Mouse (Mus musculus) midbrain, postnatal 0 days (tissue): ENCODE measurements at regions not wholly inside any gene's neighbourhood (a gene's known extent, or its start where the extent isn't known, plus 50 kb on each side); places are given as distances from the start of the nearest gene placed in this dataset.
A peak's percentile ranks its signal among the peaks of the same experiment; 100 is the strongest.

ENCODE experiments used
- ATAC-seq: fragments of 200-750 bp; cut with Nextera tagmentation; 2 replicates; pipeline ENCODE4 v1.8.0; 2017; ENCODE audit warnings: moderate number of reproducible peaks, mild to moderate bottlenecking, moderate TSS enrichment, moderate library complexity; ENCODE audit not compliant: low FRiP score
- DNase-seq: peaks from one replicate; pipeline ENCODE4 v3.0.0-alpha.2; 2015; ENCODE audit warnings: low spot score
- H3K27ac ChIP-seq: fragments of 300-500 bp; sonication (generic); 2 replicates; pipeline ENCODE4 v1.5.1; 2014; ENCODE audit warnings: low read depth, mild to moderate bottlenecking, low read length, mixed read lengths
- H3K27me3 ChIP-seq: fragments of 300-500 bp; sonication (generic); 2 replicates; pipeline ENCODE4 v1.6.1; 2014; ENCODE audit warnings: low read length, control low read depth, mixed read lengths; ENCODE audit not compliant: insufficient read depth
- H3K36me3 ChIP-seq: fragments of 300-500 bp; sonication (generic); 2 replicates; pipeline ENCODE4 v1.6.1; 2014; ENCODE audit warnings: low read length, control low read depth, mixed read lengths; ENCODE audit not compliant: insufficient read depth
- H3K4me1 ChIP-seq: fragments of 300-500 bp; sonication (generic); 2 replicates; pipeline ENCODE4 v1.6.1; 2014; ENCODE audit warnings: mild to moderate bottlenecking, control low read depth, antibody characterized with exemption, low read length, mixed read lengths; ENCODE audit not compliant: insufficient read depth
- H3K4me2 ChIP-seq: fragments of 300-500 bp; sonication (generic); 2 replicates; pipeline ENCODE4 v1.6.1; 2014; ENCODE audit warnings: low read depth, mild to moderate bottlenecking, low read length, mixed read lengths; ENCODE audit not compliant: poor library complexity, severe bottlenecking
- H3K4me3 ChIP-seq: fragments of 300-500 bp; sonication (generic); 2 replicates; pipeline ENCODE4 v1.5.1; 2014; ENCODE audit warnings: low read depth, mild to moderate bottlenecking, low read length, moderate library complexity
- H3K9ac ChIP-seq: fragments of 300-500 bp; sonication (generic); replicated peaks from 2 replicates; pipeline ENCODE4 v1.6.1; 2014; ENCODE audit warnings: mild to moderate bottlenecking, low read length, moderate library complexity, mixed read lengths; ENCODE audit not compliant: poor library complexity, severe bottlenecking
- H3K9me3 ChIP-seq: fragments of 300-500 bp; sonication (generic); 2 replicates; pipeline ENCODE4 v1.6.1; 2016; ENCODE audit warnings: low read length, control low read depth
- CTCF ChIP-seq: IDR thresholded peaks from 2 replicates; pipeline ENCODE4 v1.5.1; 2016; ENCODE audit warnings: antibody characterized with exemption, mild to moderate bottlenecking
- WGBS: fragments of 180-500 bp; shearing (Covaris S2); extraction: QIAGEN DNeasy Blood & Tissue Kit; methylation state at CpG from one replicate; pipeline ENCODE4 v1.1.7; 2014; 5-methylcytosine and 5-hydroxymethylcytosine counted together

DNA sequence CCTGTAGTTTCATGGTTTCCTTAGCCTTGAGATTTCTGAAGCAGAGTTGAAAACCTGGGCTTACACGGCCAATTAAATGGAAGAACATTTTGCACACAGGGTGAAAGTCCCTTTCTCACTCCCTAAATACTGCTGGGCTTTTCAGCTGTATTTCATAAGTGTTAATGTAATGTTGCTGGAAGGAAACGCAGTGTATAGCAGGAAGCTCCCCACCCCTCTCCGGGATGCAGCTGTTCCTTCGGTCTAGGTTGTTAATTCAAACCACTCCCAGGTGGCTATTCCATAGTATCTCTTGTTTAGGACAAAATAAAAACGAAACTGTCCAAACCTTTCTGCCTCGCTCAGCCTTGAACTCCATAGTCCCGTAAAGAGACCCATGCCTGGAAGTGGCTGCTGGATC lies 269.4 kb upstream of the Habp2 start:
- 85% methylated on average over 7 of the region's 7 CpGs for WGBS
- ATAC-seq = no peak

DNA sequence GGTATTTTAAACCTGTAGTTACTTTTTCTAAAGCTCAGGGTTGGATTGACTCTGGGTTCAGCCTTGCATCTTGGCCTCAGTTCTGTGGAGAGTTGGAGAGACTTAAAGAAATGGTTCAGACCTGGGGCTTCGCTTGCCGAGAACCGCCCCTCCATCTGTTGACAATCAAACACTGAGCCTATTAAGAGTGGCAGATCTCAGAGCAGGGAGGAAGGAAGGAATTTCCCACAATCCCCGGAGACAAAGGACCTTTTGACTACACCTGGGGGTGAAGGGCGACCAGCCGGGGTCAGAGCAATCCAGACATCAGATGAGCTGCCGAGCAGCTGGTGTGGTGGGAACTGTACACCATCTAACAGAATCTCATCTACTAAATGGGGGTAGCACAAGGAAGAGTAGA lies 267.8 kb upstream of the Habp2 start:
- ATAC-seq (no peak), DNase-seq (no peak)
- Histone ChIP-seq H3K4me2 (no peak overlapping the region), H3K9ac (no peak overlapping the region), H3K36me3 (no peaks in the 10 kb centered on the region), H3K4me3 (no peak overlapping the region), H3K27ac (no peak overlapping the region), H3K9me3 (no peaks in the 10 kb centered on the region), H3K4me1 (no peaks in the 10 kb centered on the region), H3K27me3 (no peaks in the 10 kb centered on the region)
- TF ChIP-seq CTCF = no peak
- 74% methylated on average over 7 of the region's 7 CpGs for WGBS

More for the DNA sequence above, 269.4 kb upstream of the Habp2 start:
- H3K4me2 ChIP-seq = no peak overlapping the region
- H3K9me3 ChIP-seq = no peaks in the 10 kb centered on the region
- no peaks in the 10 kb centered on the region for H3K4me1 ChIP-seq
- H3K27me3 ChIP-seq = no peaks in the 10 kb centered on the region
- TF ChIP-seq CTCF = no peak
- no peak overlapping the region for H3K4me3 ChIP-seq
- no peaks in the 10 kb centered on the region for H3K36me3 ChIP-seq
- DNase-seq = no peak
- H3K9ac ChIP-seq = no peak overlapping the region
- no peak overlapping the region for H3K27ac ChIP-seq

GRCm38 (mm10) chr19:56022348-56022747 lies 264.6 kb upstream of the Habp2 start:
- no peak overlapping the region for H3K4me3 ChIP-seq
- H3K36me3 ChIP-seq = no peaks in the 10 kb centered on the region
- H3K4me1 ChIP-seq = no peaks in the 10 kb centered on the region
- H3K27me3 ChIP-seq = no peaks in the 10 kb centered on the region
- DNase-seq (no peak), ATAC-seq (no peak)
- no peak overlapping the region for H3K9ac ChIP-seq
- no peak for TF ChIP-seq CTCF
- H3K27ac ChIP-seq = no peak overlapping the region
- no peaks in the 10 kb centered on the region for H3K9me3 ChIP-seq
- no peak overlapping the region for H3K4me2 ChIP-seq
- 71% methylated on average over 6 of the region's 6 CpGs for WGBS

- H3K9me3 ChIP-seq = no peaks in the 10 kb centered on the region
- no peak overlapping the region for H3K4me3 ChIP-seq
- TF ChIP-seq CTCF = no peak
- H3K36me3 ChIP-seq = no peaks in the 10 kb centered on the region
- no peak overlapping the region for H3K27ac ChIP-seq
- no peaks in the 10 kb centered on the region for H3K27me3 ChIP-seq
- no peak for ATAC-seq
- H3K9ac ChIP-seq = no peak overlapping the region
- DNase-seq = no peak
- H3K4me2 ChIP-seq = no peak overlapping the region
- 80% methylated on average over 4 of the region's 4 CpGs for WGBS
- H3K4me1 ChIP-seq = no peaks in the 10 kb centered on the region
These were observed 262.3 kb upstream of the Habp2 start for GRCm38 (mm10) chr19:56024599-56024998.

GRCm38 (mm10) chr19:56029428-56030281 lies 257.3 kb upstream of the Habp2 start:
- DNase-seq (peak; percentile 88), ATAC-seq (peak; percentile 91)
- 19% methylated on average over 21 of the region's 21 CpGs for WGBS
- H3K27me3 ChIP-seq = no peaks in the 10 kb centered on the region
- no peak overlapping the region for H3K9ac ChIP-seq
- H3K36me3 ChIP-seq = no peaks in the 10 kb centered on the region
- TF ChIP-seq CTCF = no peak
- H3K27ac ChIP-seq = peak overlapping the region; percentile 12; the same call in 1 of the 2 replicates
- no peaks in the 10 kb centered on the region for H3K9me3 ChIP-seq
- H3K4me1 ChIP-seq = no peaks in the 10 kb centered on the region
- H3K4me2 ChIP-seq = no peak overlapping the region
- no peak overlapping the region for H3K4me3 ChIP-seq

DNA sequence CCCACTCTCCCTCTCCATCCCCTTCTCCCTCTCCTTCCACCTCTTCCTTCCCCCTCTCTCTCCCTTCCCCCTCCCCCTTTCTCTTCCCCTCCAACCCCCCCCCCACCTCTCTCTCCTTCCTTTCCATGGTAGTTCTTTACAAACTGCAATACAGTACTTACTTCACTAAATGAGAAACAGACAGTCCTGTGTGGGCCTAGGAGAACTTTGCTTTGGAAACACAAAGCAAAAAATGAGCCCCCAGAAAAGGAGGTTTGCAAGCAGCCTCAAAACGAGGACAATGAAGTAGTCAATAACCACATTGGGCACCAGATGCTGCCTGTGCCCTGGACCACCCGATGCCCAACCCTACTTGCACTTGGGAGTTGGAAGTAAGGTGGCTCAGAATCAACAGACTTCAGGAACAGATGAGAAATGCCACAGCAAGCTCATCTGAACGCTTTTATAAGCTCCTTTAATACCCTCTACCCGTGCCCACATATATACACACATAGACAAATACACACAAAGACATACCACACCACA lies 256.5 kb upstream of the Habp2 start:
- Histone ChIP-seq H3K4me3 (no peak overlapping the region), H3K27me3 (no peaks in the 10 kb centered on the region), H3K36me3 (no peaks in the 10 kb centered on the region), H3K9me3 (no peaks in the 10 kb centered on the region), H3K27ac (no peak overlapping the region), H3K4me2 (no peak overlapping the region), H3K9ac (no peak overlapping the region), H3K4me1 (no peaks in the 10 kb centered on the region)
- DNase-seq (no peak), ATAC-seq (no peak)
- TF ChIP-seq CTCF = no peak
- WGBS = 59% methylated on average over 4 of the region's 4 CpGs
